In the genomic region with DNA sequence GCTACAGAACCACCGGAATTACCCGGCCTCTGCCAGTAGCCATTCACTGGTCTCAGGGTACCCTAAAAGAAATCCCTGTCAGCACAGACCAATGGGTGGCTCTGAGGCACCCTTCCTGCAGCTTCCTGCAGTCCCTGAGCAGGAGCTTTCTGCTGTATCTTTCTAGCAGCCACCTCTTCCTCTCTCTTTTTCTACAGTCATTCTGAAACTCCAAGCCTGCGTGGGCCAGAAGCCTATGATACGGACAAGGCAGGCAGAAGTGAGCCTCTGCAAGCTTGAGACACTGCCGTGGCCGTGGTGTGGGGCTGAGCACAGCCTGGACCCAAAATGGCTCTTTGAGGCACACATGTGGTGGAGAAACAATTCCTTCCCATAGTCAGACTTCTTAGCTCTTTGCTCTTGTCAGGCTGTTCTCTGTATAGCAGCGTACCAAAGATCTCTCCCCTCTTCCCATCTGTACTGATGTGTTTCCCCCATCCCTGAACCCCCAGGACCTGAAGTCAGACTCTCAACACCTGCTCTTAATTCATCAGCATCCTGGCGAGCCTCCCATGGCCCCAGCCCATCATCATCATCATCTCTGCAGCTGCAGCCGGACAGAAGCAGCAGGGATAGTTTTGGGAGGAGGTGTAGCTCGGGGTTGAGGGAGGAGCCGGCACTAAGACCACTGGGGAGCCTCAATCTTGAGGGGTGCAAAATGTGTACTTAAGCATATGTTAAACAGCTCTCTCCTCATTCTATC, we compare ENCODE assay signal across 15 mouse cellular contexts. TPM values are rescaled to one million over a fixed set of nuclear protein-coding genes. Genes with fewer than 3 reads are reported as not detected.
DNase-seq lines count a peak whose midpoint lies in the region; ATAC-seq lines count a peak whose summit lies in the region.
"Had no signal": no experiment of that assay in that cellular context is flagged by ENCODE, and none has a peak within 500 bp of the region (broad histone marks: within the 10 kb centered on the region; RNA-seq: fewer than 3 reads in every experiment).

No protein-coding gene starts in this region.

- H3K4me1 ChIP-seq in embryonic facial prominence, embryonic 14.5 days (ENCODE audit: control insufficient read depth, insufficient read depth, low read length) = 0 out of 2 replicates have a peak, but pooled peaks cover 13% of the 10 kb centered on the region
- H3K4me1 ChIP-seq in embryonic facial prominence, embryonic 10.5 days = peaks cover 44% of the 10 kb centered on the region
- H3K4me1 ChIP-seq in megakaryocyte, embryonic 14.5 days = peaks cover 91% of the 10 kb centered on the region
- H3K4me1 ChIP-seq in hindbrain, embryonic 14.5 days (replicated peaks; ENCODE audit: control insufficient read depth, insufficient read depth, low read length) = peaks cover 20% of the 10 kb centered on the region; the same call in 1 of the 2 replicates
- peaks cover 35% of the 10 kb centered on the region for H3K4me1 ChIP-seq in neural tube, embryonic 15.5 days

- H3K36me3 ChIP-seq in embryonic facial prominence, embryonic 14.5 days (ENCODE audit: control insufficient read depth, insufficient read depth, low read length) = no peaks in the 10 kb centered on the region
- no peaks in the 10 kb centered on the region for H3K36me3 ChIP-seq in embryonic facial prominence, embryonic 10.5 days (replicated peaks)
- peaks cover 21% of the 10 kb centered on the region for H3K36me3 ChIP-seq in megakaryocyte, embryonic 14.5 days (replicated peaks; ENCODE audit: low read length)
- no peaks in the 10 kb centered on the region for H3K36me3 ChIP-seq in hindbrain, embryonic 14.5 days (replicated peaks; ENCODE audit: control insufficient read depth, insufficient read depth)
- H3K36me3 ChIP-seq in neural tube, embryonic 15.5 days = no peaks in the 10 kb centered on the region
- H3K36me3 ChIP-seq: forebrain, embryonic 15.5 days; lung, embryonic 15.5 days had no signal

- H3K9me3 ChIP-seq in embryonic facial prominence, embryonic 14.5 days (ENCODE audit: control insufficient read depth, low read length) = no peaks in the 10 kb centered on the region
- no peaks in the 10 kb centered on the region for H3K9me3 ChIP-seq in embryonic facial prominence, embryonic 10.5 days
- peaks cover 8% of the 10 kb centered on the region; the same call in 1 of the 2 replicates for H3K9me3 ChIP-seq in megakaryocyte, embryonic 14.5 days
- H3K9me3 ChIP-seq in hindbrain, embryonic 14.5 days (ENCODE audit: control insufficient read depth, low read length) = no peaks in the 10 kb centered on the region
- H3K9me3 ChIP-seq in neural tube, embryonic 15.5 days (replicated peaks) = no peaks in the 10 kb centered on the region
- H3K9me3 ChIP-seq: forebrain, embryonic 15.5 days; lung, embryonic 15.5 days had no signal

- no peak overlapping the region for H3K27ac ChIP-seq in embryonic facial prominence, embryonic 14.5 days (replicated peaks; ENCODE audit: low read depth, low read length)
- H3K27ac ChIP-seq in embryonic facial prominence, embryonic 10.5 days (replicated peaks) = no peak overlapping the region
- H3K27ac ChIP-seq in hindbrain, embryonic 14.5 days = 0 out of 2 replicates have a peak overlapping the region, but pooled peaks have one; percentile 9
- H3K27ac ChIP-seq in neural tube, embryonic 15.5 days (replicated peaks) = 0 out of 2 replicates have a peak overlapping the region, but pooled peaks have one; percentile 48
- H3K27ac ChIP-seq: forebrain, embryonic 15.5 days; lung, embryonic 15.5 days had no signal

- no peak overlapping the region for H3K4me2 ChIP-seq in embryonic facial prominence, embryonic 14.5 days (ENCODE audit: low read depth, low read length)
- H3K4me2 ChIP-seq in hindbrain, embryonic 14.5 days (replicated peaks) = no peak overlapping the region
- H3K4me2 ChIP-seq in neural tube, embryonic 15.5 days = no peak overlapping the region
- H3K4me2 ChIP-seq: forebrain, embryonic 15.5 days; liver, embryonic 11.5 days; lung, embryonic 15.5 days had no signal

- 53% methylated on average over 11 of the region's 11 CpGs for whole genome bisulfite sequencing in embryonic facial prominence, embryonic 14.5 days
- 77% methylated on average over 11 of the region's 11 CpGs for WGBS in embryonic facial prominence, embryonic 10.5 days
- WGBS in hindbrain, embryonic 14.5 days = 66% methylated on average over 11 of the region's 11 CpGs
- 52% methylated on average over 11 of the region's 11 CpGs for WGBS in neural tube, embryonic 15.5 days

- peak; percentile 38; the same call in 1 of the 2 replicates for ATAC-seq in embryonic facial prominence, embryonic 14.5 days (ENCODE audit: low read depth)
- ATAC-seq in megakaryocyte, adult 5-6 weeks (ENCODE audit: poor library complexity, severe bottlenecking) = no peak
- ATAC-seq in hindbrain, embryonic 14.5 days (ENCODE audit: low FRiP score) = 0 out of 2 replicates have a peak, but pooled peaks have one; percentile 6
- no peak for ATAC-seq in neural tube, embryonic 15.5 days (ENCODE audit: low FRiP score)
- ATAC-seq: forebrain, embryonic 15.5 days; intestine, embryonic 16.5 days had no signal

- H3K4me3 ChIP-seq in embryonic facial prominence, embryonic 14.5 days (ENCODE audit: low read depth, low read length) = no peak overlapping the region
- H3K4me3 ChIP-seq in embryonic facial prominence, embryonic 10.5 days = no peak overlapping the region
- H3K4me3 ChIP-seq in megakaryocyte, embryonic 14.5 days (replicated peaks) = peak overlapping the region; percentile 44
- H3K4me3 ChIP-seq in hindbrain, embryonic 14.5 days (replicated peaks; ENCODE audit: low read length) = no peak overlapping the region
- no peak overlapping the region for H3K4me3 ChIP-seq in neural tube, embryonic 15.5 days (replicated peaks)
- H3K4me3 ChIP-seq: forebrain, embryonic 15.5 days; lung, embryonic 15.5 days had no signal

- no peak for DNase-seq in embryonic facial prominence, embryonic 14.5 days (ENCODE audit: low spot score)
- no peak for DNase-seq in embryonic facial prominence, embryonic 10.5 days (ENCODE audit: low spot score)
- no peak for DNase-seq in hindbrain, embryonic 14.5 days (ENCODE audit: low spot score)
- DNase-seq in spleen, postnatal 10 days (ENCODE audit: low spot score in 2 of 2) = no peak
- DNase-seq in spleen, postnatal 14 days (ENCODE audit: low spot score in 2 of 2) = no peak
- DNase-seq: adrenal gland, adult 8-10 months; cerebellum, adult 18-20 months; thymus, adult 2 months had no signal

- H3K9ac ChIP-seq in embryonic facial prominence, embryonic 14.5 days (ENCODE audit: low read depth, low read length) = no peak overlapping the region
- H3K9ac ChIP-seq in hindbrain, embryonic 14.5 days = no peak overlapping the region
- H3K9ac ChIP-seq in neural tube, embryonic 15.5 days (replicated peaks) = no peak overlapping the region
- H3K9ac ChIP-seq: forebrain, embryonic 15.5 days; lung, embryonic 15.5 days had no signal

- H3K27me3 ChIP-seq in embryonic facial prominence, embryonic 14.5 days (replicated peaks; ENCODE audit: control insufficient read depth, insufficient read depth, low read length) = no peaks in the 10 kb centered on the region
- no peaks in the 10 kb centered on the region for H3K27me3 ChIP-seq in embryonic facial prominence, embryonic 10.5 days (replicated peaks; ENCODE audit: low read depth, poor library complexity, severe bottlenecking)
- H3K27me3 ChIP-seq in megakaryocyte, embryonic 14.5 days (replicated peaks) = no peaks in the 10 kb centered on the region
- H3K27me3 ChIP-seq in hindbrain, embryonic 14.5 days (ENCODE audit: control insufficient read depth, insufficient read depth, low read length) = no peaks in the 10 kb centered on the region
- no peaks in the 10 kb centered on the region for H3K27me3 ChIP-seq in neural tube, embryonic 15.5 days (replicated peaks)
- H3K27me3 ChIP-seq: forebrain, embryonic 15.5 days; lung, embryonic 15.5 days had no signal

RNA-seq across cellular contexts. Expression of a gene that starts 28.4 kb away (rescaled TPM):
- 16.7 and 18.0 TPM in 2 replicates for polyA plus RNA-seq in embryonic facial prominence, embryonic 14.5 days (2014; fragmentation: Nextera tagmentation; extraction: Ambion mirVana)
- 24.1 and 27.6 TPM in 2 replicates for polyA plus RNA-seq in embryonic facial prominence, embryonic 10.5 days (2016; fragmentation: Nextera tagmentation; extraction: Ambion mirVana)
- polyA plus RNA-seq in megakaryocyte, embryonic 14.5 days (2012; ENCODE audit: insufficient read depth, low replicate concordance) = 13.4 and 13.9 TPM in 2 replicates
- total RNA-seq in megakaryocyte, adult 5-6 weeks (2015) = 36.2 and 44.1 TPM in 2 replicates
- 6.2 and 10.8 TPM in 2 replicates for total RNA-seq in megakaryocyte, adult 5-6 weeks (2017)
- polyA plus RNA-seq in hindbrain, embryonic 14.5 days (2014; fragmentation: Nextera tagmentation; extraction: Ambion mirVana) = 56.2 and 60.2 TPM in 2 replicates
- 40.8 and 44.1 TPM in 2 replicates for polyA plus RNA-seq in neural tube, embryonic 15.5 days (2015; fragmentation: Nextera tagmentation; extraction: Ambion mirVana)

Comparison
In these comparisons a context has a peak if more than half of its experiments do, and no peak if none do; other contexts are left out.
1. ATAC-seq: peak in embryonic facial prominence, embryonic 14.5 days (single experiment) and hindbrain, embryonic 14.5 days (single experiment); none in megakaryocyte, adult 5-6 weeks (single experiment) and neural tube, embryonic 15.5 days (single experiment).
2. H3K27ac ChIP-seq: peak in hindbrain, embryonic 14.5 days (single experiment) and neural tube, embryonic 15.5 days (single experiment); none in embryonic facial prominence, embryonic 14.5 days (single experiment) and embryonic facial prominence, embryonic 10.5 days (single experiment).